Mouse (Mus musculus): Measurements from ENCODE around the gene Znfx1. TPM values are rescaled to one million over a fixed set of nuclear protein-coding genes. Genes with fewer than 3 reads are reported as not detected.
"Not testable (repeated sequence)": the region's sequence is repeated elsewhere in the genome, so short reads cannot be mapped to it uniquely, and the experiment has no call there.

The Znfx1 gene
- total RNA-seq, 2 experiments from 2014 or later = 25.9 to 27.5 TPM

DNA sequence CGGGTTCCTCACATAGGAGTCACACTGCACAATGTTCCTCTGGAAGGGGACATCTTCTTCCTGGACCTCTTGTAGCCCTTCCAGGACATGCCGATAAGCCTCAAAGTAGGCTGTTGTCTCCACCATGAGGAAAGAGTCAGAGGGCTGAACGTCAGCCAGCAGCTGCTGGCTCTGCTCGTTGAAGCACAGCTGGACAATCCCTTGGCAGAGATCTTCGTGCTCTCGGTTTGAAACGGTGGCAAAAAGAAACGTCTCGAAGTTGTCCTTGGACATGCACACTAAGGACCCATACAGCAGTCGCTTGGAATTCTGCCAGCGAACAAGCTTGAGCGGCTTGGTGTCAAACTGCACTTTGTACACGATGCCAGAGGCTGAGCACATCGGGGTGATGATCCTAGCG lies 7.4 kb downstream of the Znfx1 start:
- DNase-seq (ENCODE audit: low spot score in 2 of 2) = no peak

DNA sequence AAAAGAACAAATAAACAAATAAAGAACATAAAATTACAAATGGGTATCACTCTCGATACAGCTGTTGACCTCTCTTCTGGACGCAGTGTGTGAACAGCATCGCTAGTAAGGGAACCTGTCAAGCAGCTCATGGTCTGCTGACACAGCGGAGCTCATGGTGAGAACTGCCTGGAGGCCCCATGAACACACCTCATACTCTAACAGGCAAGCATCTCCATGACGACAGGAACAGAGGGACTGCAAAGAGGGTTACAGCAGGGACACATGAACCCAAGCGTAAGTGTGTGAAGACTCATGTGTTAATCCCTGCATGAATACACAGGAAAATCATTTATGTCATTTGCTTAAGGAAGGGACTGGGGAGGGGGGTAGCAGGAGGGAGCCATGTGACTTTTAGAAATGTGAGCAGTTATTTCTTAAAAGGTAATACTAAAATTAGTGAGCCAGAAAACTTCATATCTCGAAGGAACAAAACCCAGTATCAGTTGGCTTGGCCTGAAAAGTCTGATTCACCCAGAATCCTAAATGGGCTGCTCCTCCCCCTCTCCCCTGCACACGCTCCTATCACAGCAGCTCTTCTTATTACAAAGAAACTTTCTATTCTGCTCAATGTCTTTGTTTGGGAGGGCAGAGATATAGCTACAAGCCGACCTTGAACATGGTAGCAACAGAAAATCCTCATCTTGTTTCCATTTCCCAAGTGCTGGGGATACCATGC lies 9.5 kb downstream of the Znfx1 start:
- no peak for DNase-seq (ENCODE audit: low spot score in 2 of 2)

DNA sequence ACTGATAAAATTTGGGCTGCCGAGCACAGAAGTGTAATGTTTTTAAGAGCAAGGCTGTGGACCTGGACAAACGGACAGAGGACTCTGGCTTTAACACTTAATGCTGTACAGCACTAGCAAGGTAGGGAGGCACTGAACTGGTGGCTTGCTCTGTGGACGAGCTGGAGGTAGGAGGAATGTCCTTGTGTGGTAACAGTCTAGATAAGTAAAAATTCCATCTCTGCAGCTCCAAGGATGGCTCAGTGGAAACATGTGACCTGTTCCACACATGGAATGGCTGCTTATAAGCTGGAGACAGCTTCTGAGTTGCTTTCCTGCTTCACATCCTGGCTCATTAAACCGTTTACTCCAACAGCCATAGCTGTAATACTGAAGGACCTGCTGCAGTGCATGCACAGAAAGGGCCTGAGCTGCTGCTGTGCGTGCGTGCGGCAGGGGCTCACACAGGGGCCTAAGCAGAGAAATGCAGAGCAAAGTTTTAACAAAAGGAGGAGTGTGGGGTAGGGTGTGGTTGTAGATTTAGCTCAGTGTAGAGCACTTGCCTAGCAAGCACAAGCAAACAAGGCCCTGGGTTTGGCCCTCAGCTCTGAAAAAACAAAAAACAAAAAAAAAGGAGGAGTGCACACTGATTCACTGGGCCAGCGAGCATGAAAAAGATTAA lies 14.0 kb downstream of the Znfx1 start:
- no peak for DNase-seq (ENCODE audit: low spot score in 2 of 2)

GRCm38 (mm10) chr2:167048223-167048622 lies 14.6 kb downstream of the Znfx1 start:
- no peak for DNase-seq (ENCODE audit: low spot score in 2 of 2)

DNA sequence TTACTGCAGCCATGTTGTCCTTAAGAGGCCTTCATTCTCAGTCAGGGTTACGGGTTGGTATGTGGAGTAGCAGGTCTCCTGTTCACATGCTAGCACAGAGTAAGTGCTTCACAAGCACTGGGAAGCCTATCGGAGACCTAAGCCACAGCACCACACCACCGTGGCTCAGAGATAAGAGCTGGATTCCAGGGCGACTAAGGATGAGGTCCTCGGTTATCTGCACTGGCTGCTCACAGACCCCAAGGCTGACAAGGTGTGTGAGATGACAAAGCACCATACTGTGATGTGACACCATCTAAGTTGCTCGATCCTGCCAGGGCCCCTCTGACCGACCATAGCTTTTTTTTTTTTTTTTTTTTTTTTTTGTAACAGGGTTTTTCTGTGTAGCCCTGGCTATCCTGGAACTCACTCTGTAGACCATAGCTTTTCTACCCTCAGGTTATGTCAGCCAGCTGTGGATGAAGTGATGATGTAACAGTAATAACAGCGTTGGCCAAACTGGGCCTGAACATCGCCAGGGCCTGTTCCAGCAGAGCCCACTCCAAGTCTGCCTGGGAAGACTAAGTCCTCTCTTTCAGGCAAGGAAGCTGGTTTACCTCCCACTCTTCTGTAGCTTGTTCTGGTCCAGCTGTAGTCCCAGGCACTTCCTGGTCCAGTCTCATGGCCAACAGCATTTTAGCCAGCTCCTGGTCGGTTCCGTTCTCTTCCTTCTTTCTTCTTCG lies 19.3 kb downstream of the Znfx1 start:
- DNase-seq (ENCODE audit: low spot score in 2 of 2) = no peak

DNA sequence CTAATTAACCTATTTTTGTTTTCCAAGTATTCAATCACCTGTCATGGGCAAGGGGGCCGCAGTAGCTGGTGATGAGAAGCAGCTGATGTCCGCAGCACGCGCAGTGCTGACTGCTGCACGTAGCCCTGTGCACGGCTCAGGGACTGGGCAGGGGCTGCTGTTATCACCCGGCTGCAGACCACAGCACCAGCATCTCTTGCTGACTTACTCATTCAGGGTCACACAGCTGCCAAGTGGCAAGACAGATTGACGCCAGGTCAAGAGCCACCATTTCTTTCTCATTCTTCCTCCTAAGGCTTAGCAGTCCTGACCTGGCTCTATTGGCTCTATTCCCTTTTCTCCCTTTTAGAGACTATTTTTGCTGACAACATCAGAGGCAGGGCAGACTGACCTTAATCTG lies 23.4 kb downstream of the Znfx1 start:
- DNase-seq (ENCODE audit: low spot score in 2 of 2) = no peak

DNA sequence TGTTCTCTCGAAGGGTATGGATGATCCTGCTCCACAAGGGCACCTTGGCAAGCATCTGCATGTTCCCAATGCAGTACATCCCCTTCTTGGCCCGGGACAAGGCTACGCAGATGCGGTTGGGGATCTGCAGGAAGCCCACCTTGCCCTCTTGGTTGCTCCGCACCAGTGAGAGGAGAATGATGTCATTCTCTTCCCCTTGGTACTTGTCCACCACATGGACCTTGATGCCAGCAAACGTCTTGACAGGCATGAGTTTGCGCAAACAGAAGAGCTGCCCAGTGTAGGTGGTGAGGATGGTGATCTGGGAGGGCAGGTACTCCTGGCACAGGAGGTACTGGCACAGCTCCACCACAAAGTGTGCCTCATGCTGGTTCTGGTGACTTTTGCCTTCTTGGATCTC lies 24.1 kb downstream of the Znfx1 start:
- DNase-seq (ENCODE audit: low spot score in 2 of 2) = no peak

- no peak for DNase-seq (ENCODE audit: low spot score in 2 of 2)
These were observed 24.5 kb downstream of the Znfx1 start for GRCm38 (mm10) chr2:167038297-167038696.

GRCm38 (mm10) chr2:167037710-167038109 lies 25.1 kb downstream of the Znfx1 start:
- no peak for DNase-seq (ENCODE audit: low spot score in 2 of 2)

DNA sequence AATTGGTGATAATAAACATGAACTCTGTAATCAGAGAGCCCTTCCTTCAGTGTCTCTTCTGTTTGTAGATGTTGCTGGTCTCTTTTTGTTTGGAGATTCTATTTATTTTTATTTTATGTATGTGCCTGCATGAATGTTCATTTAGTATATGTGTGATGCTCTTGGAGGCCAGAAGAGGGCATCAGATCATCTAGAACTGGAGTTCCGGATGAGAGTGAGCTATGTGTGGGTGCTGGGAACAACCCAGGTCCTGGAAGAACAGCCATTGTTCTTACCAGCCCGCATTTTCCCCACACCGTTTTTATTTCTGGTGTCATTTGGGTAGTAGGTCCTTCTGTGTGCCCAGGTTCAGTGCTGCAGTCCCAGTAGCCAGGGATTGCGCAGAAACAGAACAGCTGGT lies 32.3 kb downstream of the Znfx1 start:
- no peak for DNase-seq (ENCODE audit: low spot score in 2 of 2)

DNA sequence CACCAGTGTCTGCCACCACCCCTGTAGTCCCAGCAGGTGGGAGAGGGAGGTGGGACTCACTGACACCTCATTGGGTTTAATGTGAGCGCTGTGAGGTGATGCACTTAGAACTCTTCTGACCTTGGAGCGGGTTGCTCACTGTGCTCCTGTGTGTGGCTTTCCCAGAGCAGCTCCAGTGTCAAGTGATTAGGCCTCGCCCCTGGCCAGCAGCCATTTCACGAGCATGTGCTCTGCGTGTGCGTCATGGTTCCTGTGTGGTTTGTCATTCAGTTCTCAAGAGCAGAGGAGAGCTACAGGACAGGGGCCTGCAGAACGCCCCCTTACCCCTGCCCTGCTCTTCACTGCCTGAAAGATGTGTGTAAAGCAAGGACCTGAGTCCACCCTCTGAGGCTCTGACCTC lies 34.3 kb downstream of the Znfx1 start:
- DNase-seq (ENCODE audit: low spot score in 2 of 2) = no peak

GRCm38 (mm10) chr2:167019396-167019795 lies 43.4 kb downstream of the Znfx1 start:
- no peak for DNase-seq (ENCODE audit: low spot score in 2 of 2)

- no peak for DNase-seq (ENCODE audit: low spot score in 2 of 2)
These were observed 47.5 kb downstream of the Znfx1 start for GRCm38 (mm10) chr2:167015382-167015718.

GRCm38 (mm10) chr2:167014702-167015381 lies 48.0 kb downstream of the Znfx1 start, which contains the start of gene Ddx27:
TSS of gene Ddx27 (plus strand) at chr2:167015193.
- peak; percentile 88 to 94 for DNase-seq (ENCODE audit: low spot score in 2 of 2)

- DNase-seq (ENCODE audit: low spot score in 2 of 2) = no peak
These were observed 52.3 kb downstream of the Znfx1 start for GRCm38 (mm10) chr2:167010546-167010945.

- no peak for DNase-seq (ENCODE audit: low spot score in 2 of 2)
These were observed 53.3 kb downstream of the Znfx1 start for GRCm38 (mm10) chr2:167009483-167009882.

- DNase-seq (ENCODE audit: low spot score in 2 of 2) = not testable (repeated sequence)
These were observed 55.2 kb downstream of the Znfx1 start for GRCm38 (mm10) chr2:167007565-167007964.

GRCm38 (mm10) chr2:167007001-167007491 lies 55.8 kb downstream of the Znfx1 start:
- peak in 1 of 2 experiments; percentile 21 for DNase-seq (ENCODE audit: low spot score in 2 of 2)

DNA sequence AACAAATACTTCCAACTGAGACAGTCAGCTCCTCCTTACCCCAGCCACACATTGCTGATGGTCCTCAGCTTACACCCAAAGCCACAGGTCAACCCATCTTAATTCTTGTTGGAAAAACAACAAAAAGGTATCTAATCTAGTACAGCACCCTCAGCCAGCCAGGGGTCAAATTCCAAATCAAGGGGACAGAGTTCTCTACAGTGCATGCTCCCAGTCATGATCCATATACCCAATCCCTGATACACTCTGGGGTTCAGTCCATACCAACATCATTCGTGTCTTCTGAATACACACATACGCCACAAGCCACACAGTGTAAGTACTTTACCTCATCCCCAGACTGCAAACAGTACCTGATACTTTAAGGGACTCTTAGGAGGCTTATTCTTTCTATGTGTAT lies 56.5 kb downstream of the Znfx1 start:
- DNase-seq (ENCODE audit: low spot score in 2 of 2) = no peak

GRCm38 (mm10) chr2:167004099-167004854 lies 58.5 kb downstream of the Znfx1 start:
- DNase-seq (ENCODE audit: low spot score in 2 of 2) = peak; percentile 37 to 73

GRCm38 (mm10) chr2:167001486-167001885 lies 61.3 kb downstream of the Znfx1 start:
- DNase-seq (ENCODE audit: low spot score in 2 of 2) = no peak

Data from layer of hippocampus, postnatal 14 days (tissue).